Mouse (Mus musculus) spleen, adult 10 weeks (tissue): ENCODE data around the gene Nufip2. TPM values are rescaled to one million over a fixed set of nuclear protein-coding genes. Genes with fewer than 3 reads are reported as not detected.

ENCODE experiments used
- polyA plus RNA-seq: library from polyadenylated mRNA; stranded (reverse); fragments of 350-450 nt; fragmentation: Illumina TruSeq; extraction: RNeasy Lipid Tissue Mini Kit (QIAGEN cat#74804); gene quantifications from one replicate; pipeline ENCODE4 v1.2.3, GENCODE M21; 2015; ENCODE audit warnings: low replicate concordance; ENCODE audit not compliant: insufficient read depth

Gene Nufip2
- 80.8 TPM for polyA plus RNA-seq

GRCm38 (mm10) chr11:77685383-77686265, at the start of gene Nufip2:
Gene Nufip2 (plus strand): TSS chr11:77686155.

GRCm38 (mm10) chr11:77725183-77725582, 39.2 kb downstream of the Nufip2 start, which contains the start of gene Cryba1:
Gene Cryba1 (minus strand): TSS chr11:77725283.

GRCm38 (mm10) chr11:77762783-77763672, 77.1 kb downstream of the Nufip2 start, which contains the start of gene Myo18a:
Gene Myo18a (plus strand): TSS chr11:77763246.

GRCm38 (mm10) chr11:77787707-77788106, 101.8 kb downstream of the Nufip2 start, which contains the start of gene Gm10277:
Gene Gm10277 (minus strand): TSS chr11:77787747.

Other genes with a start within 250 kb of the Nufip2 start
- gene Coro6, start 223.7 kb upstream of the Nufip2 start, polyA plus RNA-seq = 0.26 TPM
- gene Ankrd13b, start 196.5 kb upstream of the Nufip2 start, polyA plus RNA-seq = 1.0 TPM
- gene Git1, start 192.6 kb upstream of the Nufip2 start, polyA plus RNA-seq = 11.2 TPM
- 3.5 TPM for gene Abhd15, start 171.0 kb upstream of the Nufip2 start, polyA plus RNA-seq
- 1.1 TPM for gene Trp53i13, start 170.2 kb upstream of the Nufip2 start, polyA plus RNA-seq
- 0.48 TPM for gene Gm10392, start 167.0 kb upstream of the Nufip2 start, polyA plus RNA-seq
- 45.2 TPM for gene Taok1, start 78.3 kb upstream of the Nufip2 start, polyA plus RNA-seq
- not detected for gene Cryba1, start 39.1 kb downstream of the Nufip2 start, polyA plus RNA-seq
- 16.4 TPM for gene Myo18a, start 77.1 kb downstream of the Nufip2 start, polyA plus RNA-seq
- gene Gm10277, start 101.6 kb downstream of the Nufip2 start, polyA plus RNA-seq = not detected
- 2.0 TPM for gene Pipox, start 207.9 kb downstream of the Nufip2 start, polyA plus RNA-seq
- not detected for gene Sez6, start 244.6 kb downstream of the Nufip2 start, polyA plus RNA-seq